Mouse (Mus musculus): ENCODE measurements at regions not wholly inside any gene's neighbourhood (a gene's known extent, or its start where the extent isn't known, plus 50 kb on each side); places are given as distances from the start of the nearest gene placed in this dataset.

- H3K36me3 ChIP-seq: no peaks in the 10 kb centered on the region
- WGBS: 76% methylated on average over 8 of the region's 8 CpGs
- H3K4me3 ChIP-seq: no peak overlapping the region
- H3K4me1 ChIP-seq (replicated peaks): no peaks in the 10 kb centered on the region
- no peak overlapping the region for H3K27ac ChIP-seq
- no peak for DNase-seq (ENCODE audit: low spot score)
- H3K27me3 ChIP-seq (ENCODE audit: insufficient read depth, poor library complexity, severe bottlenecking): no peaks in the 10 kb centered on the region
- H3K9me3 ChIP-seq: no peaks in the 10 kb centered on the region
Measured at GRCm38 (mm10) chr4:100616161-100616915, 137.7 kb downstream of the Ube2u start.

- whole genome bisulfite sequencing: 89% methylated on average over 11 of the region's 11 CpGs
- Histone ChIP-seq H3K4me1 (replicated peaks) (no peaks in the 10 kb centered on the region), H3K4me3 (no peak overlapping the region), H3K27me3 (ENCODE audit: insufficient read depth, poor library complexity, severe bottlenecking) (no peaks in the 10 kb centered on the region), H3K36me3 (no peaks in the 10 kb centered on the region), H3K27ac (no peak overlapping the region), H3K9me3 (no peaks in the 10 kb centered on the region)
- DNase-seq (ENCODE audit: low spot score): no peak
Measured at GRCm38 (mm10) chr4:100616916-100617488, 138.4 kb downstream of the Ube2u start.

GRCm38 (mm10) chr4:100624656-100625055 is 146.0 kb downstream of the Ube2u start:
- Histone ChIP-seq H3K4me3 (no peak overlapping the region), H3K27ac (no peak overlapping the region), H3K27me3 (ENCODE audit: insufficient read depth, poor library complexity, severe bottlenecking) (no peaks in the 10 kb centered on the region), H3K9me3 (no peaks in the 10 kb centered on the region), H3K4me1 (replicated peaks) (no peaks in the 10 kb centered on the region), H3K36me3 (no peaks in the 10 kb centered on the region)
- no peak for DNase-seq (ENCODE audit: low spot score)
- WGBS: 91% methylated on average over 3 of the region's 5 CpGs

- 0 out of 2 replicates have a peak, but pooled peaks cover 2% of the 10 kb centered on the region for H3K9me3 ChIP-seq
- no peak overlapping the region for H3K27ac ChIP-seq
- H3K4me1 ChIP-seq (replicated peaks): no peaks in the 10 kb centered on the region
- H3K36me3 ChIP-seq: no peaks in the 10 kb centered on the region
- H3K4me3 ChIP-seq: no peak overlapping the region
- H3K27me3 ChIP-seq (ENCODE audit: insufficient read depth, poor library complexity, severe bottlenecking): no peaks in the 10 kb centered on the region
- no peak for DNase-seq (ENCODE audit: low spot score)
- 88% methylated on average over 4 of the region's 4 CpGs for WGBS
Measured at GRCm38 (mm10) chr4:100626551-100626950, 147.9 kb downstream of the Ube2u start.

- no peak for DNase-seq (ENCODE audit: low spot score)
- no peaks in the 10 kb centered on the region for H3K27me3 ChIP-seq (ENCODE audit: insufficient read depth, poor library complexity, severe bottlenecking)
- WGBS: 68% methylated on average over 2 of the region's 2 CpGs
Measured at GRCm38 (mm10) chr4:100634388-100634787, 142.1 kb upstream of the Cachd1 start.

GRCm38 (mm10) chr4:100637597-100637996 is 138.9 kb upstream of the Cachd1 start:
- no peaks in the 10 kb centered on the region for H3K36me3 ChIP-seq
- H3K4me3 ChIP-seq: no peak overlapping the region
- peaks cover 12% of the 10 kb centered on the region for H3K4me1 ChIP-seq (replicated peaks)
- no peaks in the 10 kb centered on the region; the same call in 1 of the 2 replicates for H3K9me3 ChIP-seq
- WGBS: 85% methylated on average over 2 of the region's 2 CpGs
- no peak overlapping the region for H3K27ac ChIP-seq
- no peaks in the 10 kb centered on the region; the same call in 1 of the 2 replicates for H3K27me3 ChIP-seq (ENCODE audit: insufficient read depth, poor library complexity, severe bottlenecking)
- DNase-seq (ENCODE audit: low spot score): no peak

More at GRCm38 (mm10) chr4:100634388-100634787, 142.1 kb upstream of the Cachd1 start:
- Histone ChIP-seq H3K4me1 (replicated peaks) (peaks cover 16% of the 10 kb centered on the region), H3K4me3 (no peak overlapping the region), H3K27ac (no peak overlapping the region), H3K9me3 (peaks cover 10% of the 10 kb centered on the region; the same call in 1 of the 2 replicates), H3K36me3 (no peaks in the 10 kb centered on the region)

GRCm38 (mm10) chr4:100661154-100661553 is 115.3 kb upstream of the Cachd1 start:
- WGBS: 80% methylated on average over 1 of the region's 1 CpGs
- H3K9me3 ChIP-seq: no peaks in the 10 kb centered on the region
- DNase-seq (ENCODE audit: low spot score): no peak
- H3K4me3 ChIP-seq: no peak overlapping the region
- H3K27ac ChIP-seq: no peak overlapping the region
- H3K4me1 ChIP-seq (replicated peaks): peaks cover 8% of the 10 kb centered on the region
- no peaks in the 10 kb centered on the region for H3K27me3 ChIP-seq (ENCODE audit: insufficient read depth, poor library complexity, severe bottlenecking)
- no peaks in the 10 kb centered on the region for H3K36me3 ChIP-seq

GRCm38 (mm10) chr4:100664619-100665264 is 111.7 kb upstream of the Cachd1 start:
- Histone ChIP-seq H3K27me3 (ENCODE audit: insufficient read depth, poor library complexity, severe bottlenecking) (no peaks in the 10 kb centered on the region), H3K36me3 (no peaks in the 10 kb centered on the region), H3K4me1 (replicated peaks) (peaks cover 8% of the 10 kb centered on the region), H3K9me3 (no peaks in the 10 kb centered on the region), H3K4me3 (no peak overlapping the region), H3K27ac (peak overlapping the region; percentile 82)
- 41% methylated on average over 5 of the region's 5 CpGs for WGBS
- peak; percentile 56 for DNase-seq (ENCODE audit: low spot score)

GRCm38 (mm10) chr4:100670553-100670952 is 105.9 kb upstream of the Cachd1 start:
- Histone ChIP-seq H3K27ac (no peak overlapping the region), H3K36me3 (no peaks in the 10 kb centered on the region), H3K4me1 (replicated peaks) (no peaks in the 10 kb centered on the region), H3K9me3 (no peaks in the 10 kb centered on the region), H3K4me3 (no peak overlapping the region), H3K27me3 (ENCODE audit: insufficient read depth, poor library complexity, severe bottlenecking) (no peaks in the 10 kb centered on the region)
- DNase-seq (ENCODE audit: low spot score): no peak
- 83% methylated on average over 5 of the region's 5 CpGs for WGBS

GRCm38 (mm10) chr4:100674916-100675315 is 101.6 kb upstream of the Cachd1 start:
- no peaks in the 10 kb centered on the region for H3K9me3 ChIP-seq
- no peaks in the 10 kb centered on the region for H3K4me1 ChIP-seq (replicated peaks)
- H3K27me3 ChIP-seq (ENCODE audit: insufficient read depth, poor library complexity, severe bottlenecking): no peaks in the 10 kb centered on the region
- no peaks in the 10 kb centered on the region for H3K36me3 ChIP-seq
- no peak overlapping the region for H3K4me3 ChIP-seq
- 90% methylated on average over 4 of the region's 4 CpGs for WGBS
- no peak overlapping the region for H3K27ac ChIP-seq
- no peak for DNase-seq (ENCODE audit: low spot score)

GRCm38 (mm10) chr4:100683757-100684156 is 92.7 kb upstream of the Cachd1 start:
- Histone ChIP-seq H3K36me3 (no peaks in the 10 kb centered on the region), H3K9me3 (no peaks in the 10 kb centered on the region), H3K4me1 (replicated peaks) (0 out of 2 replicates have a peak, but pooled peaks cover 3% of the 10 kb centered on the region), H3K27ac (peak overlapping the region; percentile 13; the same call in 1 of the 2 replicates), H3K4me3 (no peak overlapping the region), H3K27me3 (ENCODE audit: insufficient read depth, poor library complexity, severe bottlenecking) (no peaks in the 10 kb centered on the region)
- DNase-seq (ENCODE audit: low spot score): peak; percentile 4
- WGBS: 57% methylated on average over 7 of the region's 7 CpGs

GRCm38 (mm10) chr4:100700002-100700401 is 76.5 kb upstream of the Cachd1 start:
- no peak overlapping the region for H3K27ac ChIP-seq
- no peak for DNase-seq (ENCODE audit: low spot score)
- no peaks in the 10 kb centered on the region for H3K9me3 ChIP-seq
- no peaks in the 10 kb centered on the region for H3K27me3 ChIP-seq (ENCODE audit: insufficient read depth, poor library complexity, severe bottlenecking)
- H3K4me1 ChIP-seq (replicated peaks): no peaks in the 10 kb centered on the region
- H3K36me3 ChIP-seq: no peaks in the 10 kb centered on the region
- 81% methylated on average over 5 of the region's 5 CpGs for WGBS
- H3K4me3 ChIP-seq: no peak overlapping the region

GRCm38 (mm10) chr4:100700418-100700817 is 76.1 kb upstream of the Cachd1 start:
- WGBS: 81% methylated on average over 5 of the region's 5 CpGs
- Histone ChIP-seq H3K27ac (no peak overlapping the region), H3K4me1 (replicated peaks) (no peaks in the 10 kb centered on the region), H3K27me3 (ENCODE audit: insufficient read depth, poor library complexity, severe bottlenecking) (no peaks in the 10 kb centered on the region), H3K9me3 (no peaks in the 10 kb centered on the region), H3K36me3 (no peaks in the 10 kb centered on the region), H3K4me3 (no peak overlapping the region)
- DNase-seq (ENCODE audit: low spot score): no peak
